Comparison of ENCODE assay signal across 8 mouse cellular contexts in the genomic region with DNA sequence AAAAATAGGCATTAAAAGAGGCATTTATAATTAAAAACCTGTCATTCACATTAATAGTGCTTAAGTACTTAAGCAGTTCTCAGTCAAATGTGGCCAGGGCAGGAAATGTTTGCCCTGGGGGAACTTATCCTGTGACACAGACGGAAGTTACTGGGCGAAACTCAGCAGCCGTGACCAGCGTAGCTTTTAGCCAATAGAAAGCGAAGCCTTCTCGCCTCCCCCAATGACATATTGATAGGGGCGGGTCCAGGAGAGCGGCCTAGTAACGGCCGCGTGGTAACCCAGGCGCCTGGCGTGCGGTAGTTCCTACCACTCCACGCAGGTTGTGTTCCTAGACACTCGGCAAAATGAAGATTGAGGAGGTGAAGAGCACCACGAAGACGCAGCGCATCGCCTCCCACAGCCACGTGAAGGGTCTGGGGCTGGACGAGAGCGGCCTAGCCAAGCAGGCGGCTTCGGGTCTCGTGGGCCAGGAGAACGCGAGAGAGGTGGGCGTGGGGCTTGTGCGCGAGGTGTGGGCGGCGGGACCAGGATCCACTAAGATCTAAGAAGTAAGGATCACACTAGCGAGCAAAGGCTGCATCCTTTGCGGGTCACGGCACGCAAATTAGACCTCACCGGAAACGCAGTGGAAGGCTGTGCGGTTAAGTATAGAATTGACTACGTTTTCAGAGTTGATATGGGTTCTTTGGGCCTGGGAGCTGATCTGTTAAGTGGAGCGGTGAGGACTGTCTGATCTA. TPM values are rescaled to one million over a fixed set of nuclear protein-coding genes. Genes with fewer than 3 reads are reported as not detected.
DNase-seq lines count a peak whose midpoint lies in the region; ATAC-seq lines count a peak whose summit lies in the region.

Gene Ruvbl1, plus strand, starts transcription at position 229 of the 740 bp plus-strand sequence.

- H3K36me3 ChIP-seq in heart, embryonic 10.5 days = peaks cover 29% of the 10 kb centered on the region
- H3K36me3 ChIP-seq in kidney, embryonic 15.5 days = peaks cover 32% of the 10 kb centered on the region

- peak within 1 kb of the TSS; percentile 87 for H3K27ac ChIP-seq in heart, embryonic 10.5 days
- H3K27ac ChIP-seq in kidney, embryonic 15.5 days = no peak within 1 kb of the TSS

- peak; percentile 91 to 93 for DNase-seq in B cell, adult 2 months
- peak; percentile 99 for DNase-seq in brain, adult 2 months (ENCODE audit: low read depth, low spot score)
- peak; percentile 95 for DNase-seq in heart, embryonic 10.5 days (ENCODE audit: low spot score)
- peak; percentile 91 for DNase-seq in liver
- DNase-seq in spleen, postnatal 4 days (ENCODE audit: low spot score in 2 of 2) = peak; percentile 90 to 93

- H3K4me2 ChIP-seq in kidney, embryonic 15.5 days = peak within 1 kb of the TSS; percentile 75

- no peaks in the 10 kb centered on the region for H3K27me3 ChIP-seq in heart, embryonic 10.5 days (ENCODE audit: insufficient read depth, poor library complexity, severe bottlenecking)
- H3K27me3 ChIP-seq in kidney, embryonic 15.5 days = no peaks in the 10 kb centered on the region

- H3K4me1 ChIP-seq in heart, embryonic 10.5 days = peaks cover 12% of the 10 kb centered on the region
- peaks cover 15% of the 10 kb centered on the region for H3K4me1 ChIP-seq in kidney, embryonic 15.5 days

- H3K4me3 ChIP-seq in heart, embryonic 10.5 days = peak within 1 kb of the TSS; percentile 79
- H3K4me3 ChIP-seq in kidney, embryonic 15.5 days (replicated peaks) = peak within 1 kb of the TSS; percentile 62

- no peaks in the 10 kb centered on the region for H3K9me3 ChIP-seq in heart, embryonic 10.5 days
- H3K9me3 ChIP-seq in kidney, embryonic 15.5 days (replicated peaks) = no peaks in the 10 kb centered on the region

- peak; percentile 99 for ATAC-seq in erythroblast, adult 5-6 weeks (replicated peaks; ENCODE audit: low FRiP score, poor library complexity, severe bottlenecking)
- ATAC-seq in kidney, embryonic 15.5 days (replicated peaks; ENCODE audit: low FRiP score) = peak; percentile 99
- ATAC-seq in monocyte, adult 5-6 weeks (replicated peaks; ENCODE audit: insufficient number of reproducible peaks, low FRiP score, low TSS enrichment, poor library complexity, severe bottlenecking) = peak; percentile 99

- peak within 1 kb of the TSS; percentile 67 for H3K9ac ChIP-seq in kidney, embryonic 15.5 days

- WGBS in heart, embryonic 10.5 days = under 1% methylated on average over 42 of the region's 42 CpGs
- under 1% methylated on average over 42 of the region's 42 CpGs for WGBS in kidney, embryonic 15.5 days

RNA-seq across cellular contexts. Expression of gene Ruvbl1, which starts in this region (rescaled TPM):
- total RNA-seq in erythroblast, adult 5-6 weeks (2015; ENCODE audit: low replicate concordance) = 8.1 and 12.5 TPM in 2 replicates
- 23.4 and 35.0 TPM in 2 replicates for total RNA-seq in erythroblast, adult 5-6 weeks (2017; ENCODE audit: low replicate concordance)
- polyA plus RNA-seq in heart, embryonic 10.5 days (2016; fragmentation: Nextera tagmentation; extraction: Ambion mirVana) = 115 and 169 TPM in 2 replicates
- polyA plus RNA-seq in kidney, embryonic 15.5 days (2015; fragmentation: Nextera tagmentation; extraction: Ambion mirVana) = 163 and 170 TPM in 2 replicates
- 44.6 to 62.5 TPM (median 55.5 TPM) in 3 replicates for total RNA-seq in monocyte, adult 5-6 weeks (2017)
